Mouse (Mus musculus) MEL (cell line): ENCODE results near the gene Gfy. TPM values are rescaled to one million over a fixed set of nuclear protein-coding genes. Genes with fewer than 3 reads are reported as not detected.
A peak's percentile ranks its signal among the peaks of the same experiment; 100 is the strongest.

ENCODE experiments used
- DNase-seq: peaks from one replicate; pipeline ENCODE4 v3.0.0; 2011; ENCODE audit warnings: low read depth, low spot score
- H3K27ac ChIP-seq: 2 replicates; pipeline ENCODE4 v1.5.1; 2012; ENCODE audit warnings: low read depth, mild to moderate bottlenecking, control low read depth, low read length, moderate library complexity; ENCODE audit not compliant: control insufficient read depth
- H3K27me3 ChIP-seq, 2 experiments: fragments of 150-350 bp in 1 of 2; sonication (generic) in 1 of 2; 2 replicates each; pipeline ENCODE4 v1.6.1; 2012; ENCODE audit warnings: low read length in 2 of 2, mild to moderate bottlenecking in 2 of 2, improper control_type of control experiment in 1 of 2, moderate library complexity in 1 of 2; ENCODE audit not compliant: insufficient read depth in 2 of 2, control insufficient read depth in 1 of 2
- H3K36me3 ChIP-seq, 2 experiments: 2 replicates each; pipeline ENCODE4 v1.6.1; 2012 to 2014; ENCODE audit warnings: low read length in 2 of 2, improper control_type of control experiment in 1 of 2, inconsistent platforms in 1 of 2, mild to moderate bottlenecking in 1 of 2; ENCODE audit not compliant: insufficient read depth in 2 of 2, control insufficient read depth in 1 of 2
- H3K4me1 ChIP-seq, 2 experiments: fragments of 150-350 bp in 1 of 2; sonication (generic) in 1 of 2; 2 replicates each; pipeline ENCODE4 v1.6.1; 2012; ENCODE audit warnings: low read length in 2 of 2, improper control_type of control experiment in 1 of 2, mild to moderate bottlenecking in 1 of 2; ENCODE audit not compliant: insufficient read depth in 2 of 2, control insufficient read depth in 1 of 2
- H3K4me3 ChIP-seq, 2 experiments: fragments of 150-350 bp in 1 of 2; sonication (generic) in 1 of 2; 2 replicates each; pipeline ENCODE4 v1.5.1; 2012; ENCODE audit warnings: low read depth in 2 of 2, low read length in 2 of 2, mild to moderate bottlenecking in 2 of 2, moderate library complexity in 2 of 2, control low read depth in 1 of 2, improper control_type of control experiment in 1 of 2; ENCODE audit not compliant: control insufficient read depth in 1 of 2, insufficient read depth in 1 of 2
- H3K79me2 ChIP-seq: 2 replicates; pipeline ENCODE4 v1.6.1; 2012; ENCODE audit warnings: mild to moderate bottlenecking, low read length, moderate library complexity; ENCODE audit not compliant: control insufficient read depth, poor library complexity, insufficient read depth
- H3K9ac ChIP-seq: 2 replicates; pipeline ENCODE4 v1.6.1; 2012; ENCODE audit warnings: low read depth, mild to moderate bottlenecking, control low read depth, low read length, moderate library complexity; ENCODE audit not compliant: control insufficient read depth, poor library complexity, severe bottlenecking
- H3K9me3 ChIP-seq: fragments of 150-350 bp; sonication (generic); replicated peaks from 2 replicates; pipeline ENCODE4 v1.6.1; 2012; ENCODE audit warnings: mild to moderate bottlenecking, low read length, improper control_type of control experiment, moderate library complexity; ENCODE audit not compliant: insufficient read depth
- BHLHE40 ChIP-seq: IDR thresholded peaks from 2 replicates; pipeline ENCODE4 v1.6.1; 2012; ENCODE audit warnings: low read depth, mild to moderate bottlenecking, inconsistent platforms, low read length, improper control_type of control experiment, borderline replicate concordance
- CHD1 ChIP-seq: IDR thresholded peaks from 2 replicates; pipeline ENCODE4 v1.6.1; 2012; ENCODE audit warnings: low read depth, mild to moderate bottlenecking, inconsistent platforms, low read length, improper control_type of control experiment
- CTCF ChIP-seq, 3 experiments: IDR thresholded peaks in 2 of 3; conservative IDR thresholded peaks in 1 of 3; 2 replicates each; pipeline ENCODE4 v1.5.1; 2011 to 2012; ENCODE audit warnings: low read length in 3 of 3, low read depth in 2 of 3, mild to moderate bottlenecking in 2 of 3, improper control_type of control experiment in 1 of 3, inconsistent platforms in 1 of 3, mixed read lengths in 1 of 3, moderate library complexity in 1 of 3; ENCODE audit not compliant: control insufficient read depth in 1 of 3, insufficient read depth in 1 of 3, poor library complexity in 1 of 3, severe bottlenecking in 1 of 3
- GATA1 ChIP-seq: IDR thresholded peaks from 2 replicates; pipeline ENCODE4 v1.6.1; 2011; ENCODE audit warnings: low read depth, low read length, improper control_type of control experiment
- HCFC1 ChIP-seq: IDR thresholded peaks from 2 replicates; pipeline ENCODE4 v1.6.1; 2012; ENCODE audit warnings: low read depth, mild to moderate bottlenecking, inconsistent platforms, low read length, improper control_type of control experiment, moderate library complexity
- JUND ChIP-seq: IDR thresholded peaks from 2 replicates; pipeline ENCODE4 v1.6.1; 2011; ENCODE audit warnings: low read depth, mild to moderate bottlenecking, improper control_type of control experiment, low read length
- KAT2A ChIP-seq: conservative IDR thresholded peaks from 2 replicates; pipeline ENCODE4 v1.6.1; 2012; ENCODE audit warnings: low read depth, low read length, improper control_type of control experiment, inconsistent platforms
- MAZ ChIP-seq: IDR thresholded peaks from 2 replicates; pipeline ENCODE4 v1.6.1; 2012; ENCODE audit warnings: low read depth, mild to moderate bottlenecking, inconsistent platforms, low read length, improper control_type of control experiment
- MYB ChIP-seq: IDR thresholded peaks from 2 replicates; pipeline ENCODE4 v1.6.1; 2011; ENCODE audit warnings: mild to moderate bottlenecking, low read depth, low read length, improper control_type of control experiment
- POLR2A ChIP-seq, 2 experiments: IDR thresholded peaks; 2 replicates each; pipeline ENCODE4 v1.6.1; 2011 to 2012; ENCODE audit warnings: low read length in 2 of 2, mild to moderate bottlenecking in 2 of 2, control low read depth in 1 of 2, improper control_type of control experiment in 1 of 2, low read depth in 1 of 2, moderate library complexity in 1 of 2; ENCODE audit not compliant: control insufficient read depth in 1 of 2, insufficient read depth in 1 of 2, poor library complexity in 1 of 2
- POLR2AphosphoS2 ChIP-seq: IDR thresholded peaks from 2 replicates; pipeline ENCODE4 v1.6.1; 2011; ENCODE audit warnings: low read length, improper control_type of control experiment
- RAD21 ChIP-seq: IDR thresholded peaks from 2 replicates; pipeline ENCODE4 v1.6.1; 2011; ENCODE audit warnings: mild to moderate bottlenecking, low read depth, low read length, improper control_type of control experiment
- TAL1 ChIP-seq: IDR thresholded peaks from 2 replicates; pipeline ENCODE4 v1.6.1; 2012; ENCODE audit warnings: mild to moderate bottlenecking, inconsistent platforms, low read length, moderate library complexity, mixed read lengths
- TCF12 ChIP-seq: IDR thresholded peaks from 2 replicates; pipeline ENCODE4 v1.6.1; 2014; ENCODE audit warnings: low read depth, mild to moderate bottlenecking, inconsistent platforms, low read length, improper control_type of control experiment, moderate library complexity
- ZKSCAN1 ChIP-seq: IDR thresholded peaks from 2 replicates; pipeline ENCODE4 v1.6.1; 2012; ENCODE audit warnings: low read depth, mild to moderate bottlenecking, inconsistent platforms, low read length, improper control_type of control experiment, moderate library complexity
- ZMIZ1 ChIP-seq: IDR thresholded peaks from 2 replicates; pipeline ENCODE4 v1.6.1; 2012; ENCODE audit warnings: low read depth, mild to moderate bottlenecking, inconsistent platforms, low read length, improper control_type of control experiment, moderate library complexity
- polyA plus RNA-seq, 2 experiments: library from polyadenylated mRNA; stranded (reverse) in 1 of 2; unstranded in 1 of 2; fragments of >175 nt in 1 of 2; fragments of >200 nt in 1 of 2; gene quantifications; 2 replicates each; pipeline versions ENCODE4 v1.2.1 to v1.2.4; 2012; ENCODE audit warnings: low replicate concordance in 2 of 2, low read depth in 1 of 2; ENCODE audit not compliant: insufficient read length in 2 of 2, insufficient read depth in 1 of 2, missing spikeins in 1 of 2
- total RNA-seq: library from RNA; depleted of rRNA; stranded (reverse); fragments of 300-350 nt; gene quantifications from 2 replicates; pipeline ENCODE4 v1.2.3, GENCODE M21; 2012; rRNA removed

Gfy gene
- total and polyA plus RNA-seq, 3 experiments, result not detected

DNA sequence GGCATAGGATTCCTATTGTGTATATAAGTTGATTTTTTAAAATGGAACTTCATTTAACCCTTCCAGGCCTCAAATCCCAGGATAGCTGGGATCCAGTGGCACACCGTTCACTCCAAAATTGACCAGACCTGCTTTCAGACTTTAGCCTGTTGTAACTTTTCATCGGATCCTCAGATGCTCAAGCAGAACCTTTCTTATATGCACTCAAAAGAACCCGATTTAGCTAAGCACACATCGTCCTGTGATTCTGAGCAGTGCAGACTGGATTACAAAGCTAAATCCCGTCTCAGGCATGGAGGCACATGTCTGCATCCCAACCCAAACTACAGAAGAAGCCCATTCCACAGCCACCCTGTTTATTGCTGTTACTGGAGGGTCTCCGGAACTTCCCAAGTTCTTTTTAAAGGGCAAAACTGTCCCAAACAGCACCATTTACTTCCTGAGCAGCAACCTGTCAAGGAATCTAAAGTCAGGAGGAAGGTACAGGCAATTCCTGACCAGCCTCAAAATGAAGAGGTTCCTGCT, 51.6 kb downstream of the Gfy start:
- TF ChIP-seq POLR2A (IDR thresholded peaks at IDR 0.05; ENCODE audit: control insufficient read depth in 1 of 2, insufficient read depth in 1 of 2, low read depth in 1 of 2, low read length in 2 of 2, poor library complexity in 1 of 2) (peak; percentile 2 to 15; a peak in 1 of 4 replicates), ZKSCAN1 (no peak), MYB (no peak)
- TF ChIP-seq, all 39 proteins: peak for 1
- Histone ChIP-seq H3K79me2 (peaks cover 58% of the 10 kb centered on the region), H3K27ac (peak overlapping the region; percentile 93), H3K36me3 (peaks cover 12% of the 10 kb centered on the region in 2 experiments), H3K4me1 (peaks cover 0 to 9% of the 10 kb centered on the region in 2 experiments; a peak in 2 of 4 replicates), H3K9ac (peak overlapping the region; percentile 97), H3K4me3 (peak overlapping the region; percentile 87 to 91), H3K9me3 (no peaks in the 10 kb centered on the region), H3K27me3 (no peaks in the 10 kb centered on the region)
- DNase-seq, result peak; percentile 51

DNA sequence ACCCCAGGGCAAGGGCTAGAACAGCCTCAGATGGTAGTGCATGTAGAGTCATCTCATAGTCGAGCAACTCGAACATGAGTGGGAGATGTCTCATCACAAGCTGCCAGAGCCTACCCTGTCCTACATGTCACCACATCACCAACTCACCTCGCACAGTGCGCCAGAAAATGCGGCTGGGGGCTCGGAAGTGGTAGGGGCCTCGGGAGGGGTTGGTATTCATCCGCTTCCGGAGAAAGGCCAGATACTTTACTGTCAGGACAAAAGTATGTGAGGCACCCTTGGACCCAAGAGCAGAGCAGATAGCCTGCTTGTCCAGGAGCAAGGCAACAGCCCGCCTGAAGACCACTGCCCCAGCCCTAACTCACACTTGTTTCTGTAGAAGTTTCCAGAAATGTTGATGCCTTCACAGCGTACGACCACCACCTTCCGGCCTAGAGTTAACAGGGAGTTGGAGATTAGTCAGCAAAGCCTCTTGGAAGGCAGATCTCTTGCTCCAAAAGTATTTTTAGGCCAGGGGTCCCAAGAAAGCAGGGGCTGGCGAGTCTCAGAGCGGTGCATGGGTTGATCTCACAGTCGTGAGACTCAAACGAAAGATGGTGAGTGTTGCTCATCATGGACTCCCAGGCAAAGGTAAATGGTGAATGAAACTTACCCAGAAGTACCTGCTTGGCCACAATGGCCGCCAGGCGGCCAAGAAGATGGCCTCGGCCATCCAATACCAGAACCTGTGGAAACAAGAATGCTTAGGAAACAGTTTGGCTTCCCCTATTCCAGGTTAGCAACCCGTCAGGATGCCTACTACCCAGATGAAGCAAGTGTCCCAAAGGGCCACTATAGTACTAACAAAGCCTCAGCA, 52.3 kb downstream of the Gfy start:
- Histone ChIP-seq H3K27ac (peak overlapping the region; percentile 93), H3K79me2 (peaks cover 64% of the 10 kb centered on the region), H3K4me1 (peaks cover 0 to 13% of the 10 kb centered on the region in 2 experiments; a peak in 2 of 4 replicates), H3K9me3 (no peaks in the 10 kb centered on the region), H3K9ac (peak overlapping the region; percentile 97), H3K27me3 (no peaks in the 10 kb centered on the region), H3K36me3 (peaks cover 14 to 18% of the 10 kb centered on the region in 2 experiments), H3K4me3 (peak overlapping the region; percentile 87 to 91)
- peak; percentile 57 for DNase-seq
- TF ChIP-seq CTCF (IDR thresholded peaks at IDR 0.05 in 2 of 3, conservative IDR thresholded peaks at IDR 0.05 in 1 of 3; ENCODE audit: control insufficient read depth in 1 of 3, insufficient read depth in 1 of 3, low read depth in 2 of 3, low read length in 3 of 3, poor library complexity in 1 of 3, severe bottlenecking in 1 of 3), result peak in 1 of 3 experiments; percentile 23; a peak in 1 of 6 replicates
- TF ChIP-seq POLR2A (IDR thresholded peaks at IDR 0.05; ENCODE audit: control insufficient read depth in 1 of 2, insufficient read depth in 1 of 2, low read depth in 1 of 2, low read length in 2 of 2, poor library complexity in 1 of 2), result peak in 1 of 2 experiments; percentile 50; a peak in 1 of 4 replicates
- TF ChIP-seq KAT2A, result no peak
- no peak for TF ChIP-seq MAZ
- TF ChIP-seq RAD21, result no peak
- TF ChIP-seq BHLHE40, result no peak
- TF ChIP-seq TCF12, result no peak
- no peak for TF ChIP-seq ZKSCAN1
- no peak for TF ChIP-seq ZMIZ1
- TF ChIP-seq TAL1, result no peak
- TF ChIP-seq CHD1, result no peak
- TF ChIP-seq GATA1, result no peak
- TF ChIP-seq JUND, result no peak
- TF ChIP-seq HCFC1, result no peak
- TF ChIP-seq POLR2AphosphoS2, result no peak

Other genes starting within 250 kb of the Gfy start
Only the 30 nearest of the 34 such genes appear.
- gene Cpt1c, start 204.7 kb downstream of the Gfy start, total RNA-seq, result 0.20 and 0.35 TPM in 2 replicates
- under 1 TPM in 1 of 2 experiments, not detected in 1; 0.81 TPM for gene Cpt1c, start 204.7 kb downstream of the Gfy start, polyA plus RNA-seq
- gene Prmt1, start 193.0 kb downstream of the Gfy start, total RNA-seq, result 317 and 339 TPM in 2 replicates
- 100 to 1,000 TPM; 254 to 715 TPM for gene Prmt1, start 193.0 kb downstream of the Gfy start, polyA plus RNA-seq
- gene Irf3, start 181.9 kb downstream of the Gfy start, total RNA-seq, result 78.6 and 83.4 TPM in 2 replicates
- gene Irf3, start 181.9 kb downstream of the Gfy start, polyA plus RNA-seq, result 10 to 100 TPM in 1 of 2 experiments, not detected in 1; 82.1 TPM
- gene Bcl2l12, start 180.9 kb downstream of the Gfy start, total RNA-seq, result 13.4 and 16.6 TPM in 2 replicates
- 10 to 100 TPM in 1 of 2 experiments, not detected in 1; 24.6 TPM for gene Bcl2l12, start 180.9 kb downstream of the Gfy start, polyA plus RNA-seq
- gene Scaf1, start 163.2 kb downstream of the Gfy start, total RNA-seq, result 17.7 and 18.3 TPM in 2 replicates
- gene Scaf1, start 163.2 kb downstream of the Gfy start, polyA plus RNA-seq, result 10 to 100 TPM; 34.4 to 81.5 TPM
- 4.2 and 5.0 TPM in 2 replicates for gene Rras, start 161.6 kb downstream of the Gfy start, total RNA-seq
- 10 to 100 TPM in 1 of 2 experiments, not detected in 1; 24.1 TPM for gene Rras, start 161.6 kb downstream of the Gfy start, polyA plus RNA-seq
- gene Prr12, start 126.7 kb downstream of the Gfy start, total RNA-seq, result 3.3 and 3.5 TPM in 2 replicates
- gene Prr12, start 126.7 kb downstream of the Gfy start, polyA plus RNA-seq, result 10 to 100 TPM in 1 of 2 experiments, not detected in 1; 32.1 TPM
- gene Nosip, start 117.1 kb downstream of the Gfy start, total RNA-seq, result 49.9 and 50.7 TPM in 2 replicates
- 10 to 100 TPM in 1 of 2 experiments, not detected in 1; 78.9 TPM for gene Nosip, start 117.1 kb downstream of the Gfy start, polyA plus RNA-seq
- gene Prrg2, start 116.9 kb downstream of the Gfy start, total RNA-seq, result 7.5 and 7.7 TPM in 2 replicates
- 10 to 100 TPM in 1 of 2 experiments, not detected in 1; 16.9 TPM for gene Prrg2, start 116.9 kb downstream of the Gfy start, polyA plus RNA-seq
- 16.0 and 29.3 TPM in 2 replicates for gene Rcn3, start 87.3 kb downstream of the Gfy start, total RNA-seq
- 10 to 100 TPM in 1 of 2 experiments, not detected in 1; 43.0 TPM for gene Rcn3, start 87.3 kb downstream of the Gfy start, polyA plus RNA-seq
- gene Fcgrt, start 75.7 kb downstream of the Gfy start, total RNA-seq, result 0.26 and 0.27 TPM in 2 replicates
- 1 to 10 TPM in 1 of 2 experiments, not detected in 1; 1.7 TPM for gene Fcgrt, start 75.7 kb downstream of the Gfy start, polyA plus RNA-seq
- 2,482 and 2,708 TPM in 2 replicates for gene Rps11, start 55.1 kb downstream of the Gfy start, total RNA-seq
- 1,000 to 10,000 TPM; 3,189 to 5,434 TPM for gene Rps11, start 55.1 kb downstream of the Gfy start, polyA plus RNA-seq
- 2,773 and 3,160 TPM in 2 replicates for gene Rpl13a, start 50.8 kb downstream of the Gfy start, total RNA-seq
- gene Rpl13a, start 50.8 kb downstream of the Gfy start, polyA plus RNA-seq, result 1,000 to 10,000 TPM; 2,091 to 3,727 TPM
- 0.69 and 3.9 TPM in 2 replicates for gene Gm45713, start 43.3 kb downstream of the Gfy start, total RNA-seq
- not detected for gene Gm45713, start 43.3 kb downstream of the Gfy start, polyA plus RNA-seq
- 9.5 and 13.0 TPM in 2 replicates for gene Flt3l, start 43.1 kb downstream of the Gfy start, total RNA-seq
- gene Flt3l, start 43.1 kb downstream of the Gfy start, polyA plus RNA-seq, result 10 to 100 TPM in 1 of 2 experiments, not detected in 1; 35.4 TPM
- 119 and 141 TPM in 2 replicates for gene Pih1d1, start 25.3 kb downstream of the Gfy start, total RNA-seq
- 100 to 1,000 TPM in 1 of 2 experiments, not detected in 1; 148 TPM for gene Pih1d1, start 25.3 kb downstream of the Gfy start, polyA plus RNA-seq
- 33.9 and 34.0 TPM in 2 replicates for gene Aldh16a1, start 25.0 kb downstream of the Gfy start, total RNA-seq
- 10 to 100 TPM in 1 of 2 experiments, not detected in 1; 61.6 TPM for gene Aldh16a1, start 25.0 kb downstream of the Gfy start, polyA plus RNA-seq
- gene Slc17a7, start 15.6 kb downstream of the Gfy start, total RNA-seq, result 0.23 TPM in 2 replicates
- 1 to 10 TPM in 1 of 2 experiments, not detected in 1; 1.0 TPM for gene Slc17a7, start 15.6 kb downstream of the Gfy start, polyA plus RNA-seq
- not detected in 2 replicates for gene Pth2, start 1.4 kb upstream of the Gfy start, total RNA-seq
- gene Pth2, start 1.4 kb upstream of the Gfy start, polyA plus RNA-seq, result not detected
- 0.16 and 0.27 TPM in 2 replicates for gene Ccdc155, start 25.3 kb upstream of the Gfy start, total RNA-seq
- under 1 TPM in 1 of 2 experiments, not detected in 1; 0.38 TPM for gene Ccdc155, start 25.3 kb upstream of the Gfy start, polyA plus RNA-seq
- 8.5 and 9.2 TPM in 2 replicates for gene Dkkl1, start 32.6 kb upstream of the Gfy start, total RNA-seq
- gene Dkkl1, start 32.6 kb upstream of the Gfy start, polyA plus RNA-seq, result 10 to 100 TPM in 1 of 2 experiments, not detected in 1; 32.0 TPM
- 0.19 TPM in 1 of 2 replicates, not detected in the other for gene Tead2, start 36.2 kb upstream of the Gfy start, total RNA-seq
- under 1 TPM in 1 of 2 experiments, not detected in 1; 0.38 TPM for gene Tead2, start 36.2 kb upstream of the Gfy start, polyA plus RNA-seq
- 17.2 and 22.4 TPM in 2 replicates for gene Cd37, start 59.5 kb upstream of the Gfy start, total RNA-seq
- 100 to 1,000 TPM in 1 of 2 experiments, not detected in 1; 111 TPM for gene Cd37, start 59.5 kb upstream of the Gfy start, polyA plus RNA-seq
- gene Slc6a16, start 61.5 kb upstream of the Gfy start, total RNA-seq, result not detected in 2 replicates
- gene Slc6a16, start 61.5 kb upstream of the Gfy start, polyA plus RNA-seq, result not detected
- not detected in 2 replicates for gene Slc6a21, start 97.9 kb upstream of the Gfy start, total RNA-seq
- not detected for gene Slc6a21, start 97.9 kb upstream of the Gfy start, polyA plus RNA-seq
- 4.5 and 4.8 TPM in 2 replicates for gene Trpm4, start 154.2 kb upstream of the Gfy start, total RNA-seq
- 1 to 10 TPM in 1 of 2 experiments, not detected in 1; 6.9 TPM for gene Trpm4, start 154.2 kb upstream of the Gfy start, polyA plus RNA-seq
- not detected in 2 replicates for gene Hrc, start 155.7 kb upstream of the Gfy start, total RNA-seq
- under 1 TPM in 1 of 2 experiments, not detected in 1; 0.22 TPM for gene Hrc, start 155.7 kb upstream of the Gfy start, polyA plus RNA-seq
- gene Ppfia3, start 187.4 kb upstream of the Gfy start, total RNA-seq, result 3.0 and 3.4 TPM in 2 replicates
- 1 to 10 TPM in 1 of 2 experiments, not detected in 1; 5.9 TPM for gene Ppfia3, start 187.4 kb upstream of the Gfy start, polyA plus RNA-seq
- 1.3 and 1.4 TPM in 2 replicates for gene Lin7b, start 191.0 kb upstream of the Gfy start, total RNA-seq
- 1 to 10 TPM in 1 of 2 experiments, not detected in 1; 3.8 TPM for gene Lin7b, start 191.0 kb upstream of the Gfy start, polyA plus RNA-seq
- 260 and 272 TPM in 2 replicates for gene Snrnp70, start 216.2 kb upstream of the Gfy start, total RNA-seq
- 1,000 to 10,000 TPM in 1 of 2 experiments, 100 to 1,000 TPM in 1; 588 to 1,478 TPM for gene Snrnp70, start 216.2 kb upstream of the Gfy start, polyA plus RNA-seq